Mouse (Mus musculus) Patski (cell line): ENCODE results near the gene Fam181a. TPM values are rescaled to one million over a fixed set of nuclear protein-coding genes. Genes with fewer than 3 reads are reported as not detected.

Source experiments
- ATAC-seq: fragments of 100-300 bp; one replicate; pipeline ENCODE4 v1.8.0; 2021
- CTCF ChIA-PET: fragments of 350-600 bp; sonication (Branson Sonifier 250); formaldehyde crosslinking; loops from one replicate; lab custom pipeline; 2022; ENCODE audit warnings: inconsistent platforms; lab: Charles Lee
- POLR2A ChIA-PET: fragments of 350-600 bp; sonication (Branson Sonifier 250); formaldehyde crosslinking; loops from one replicate; lab custom pipeline; 2022; ENCODE audit warnings: antibody characterized with exemption, inconsistent platforms; lab: Charles Lee
- DNase-seq: peaks from one replicate; pipeline ENCODE4 v3.0.0-alpha.2; 2011; ENCODE audit warnings: low read depth, low spot score
- H3K27me3 ChIP-seq: fragments of 371-371 bp; one replicate; pipeline ENCODE4 v1.5.1; 2021
- CTCF ChIP-seq: fragments of 100-300 bp; IDR thresholded peaks from one replicate; pipeline ENCODE4 v1.5.1; 2021
- in situ Hi-C: fragments of 300-500 bp; cut with MboI; formaldehyde crosslinking; loops from 3 replicates; pipeline ENCODE4 v1.11.1; 2018; ENCODE audit warnings: low pct_unique_long_range_greater_than_20kb, mixed read lengths
- polyA plus RNA-seq: library from polyadenylated mRNA; unstranded; gene quantifications from one replicate; pipeline ENCODE4 v1.2.3, GENCODE M21; 2021

The Fam181a gene
- polyA plus RNA-seq, 1 experiment from 2014 or later = not detected

- no peak for ATAC-seq
- POLR2A ChIA-PET = no interaction called here
- in situ Hi-C loops = no loop called here
Measured at GRCm38 (mm10) chr12:103287276-103287675, 23.5 kb upstream of the Fam181a start.

GRCm38 (mm10) chr12:103292366-103292765 lies 18.4 kb upstream of the Fam181a start:
- ChIA-PET POLR2A (no interaction called here), CTCF (interaction anchor here (1.2 kb wide), 1 partner anchor 10 kb away, joined by 3 read pairs; no protein-coding TSS in a partner anchor)
- no peak for TF ChIP-seq CTCF
- no peaks in the 10 kb centered on the region for H3K27me3 ChIP-seq
- no peak for DNase-seq
- no peak for ATAC-seq
- in situ Hi-C loops = no loop called here

More at GRCm38 (mm10) chr12:103287276-103287675, 23.5 kb upstream of the Fam181a start:
- H3K27me3 ChIP-seq = no peaks in the 10 kb centered on the region
- no peak for DNase-seq
- CTCF ChIA-PET = no interaction called here
- TF ChIP-seq CTCF = no peak

GRCm38 (mm10) chr12:103296292-103296691 lies 14.5 kb upstream of the Fam181a start:
- ChIA-PET POLR2A (no interaction called here), CTCF (no interaction called here)

GRCm38 (mm10) chr12:103300493-103300892 lies 10.3 kb upstream of the Fam181a start:
- DNase-seq = no peak

More at GRCm38 (mm10) chr12:103296292-103296691, 14.5 kb upstream of the Fam181a start:
- in situ Hi-C loops = no loop called here
- DNase-seq = peak; percentile 60
- no peaks in the 10 kb centered on the region for H3K27me3 ChIP-seq
- TF ChIP-seq CTCF = no peak
- peak; percentile 44 for ATAC-seq

GRCm38 (mm10) chr12:103301645-103302044 lies 9.1 kb upstream of the Fam181a start:
- no peak for ATAC-seq
- POLR2A ChIA-PET = no interaction called here
- in situ Hi-C loops = no loop called here
- CTCF ChIA-PET = interaction anchor here (0.8 to 1.6 kb wide), 6 partner anchors 8 to 157 kb away, joined by 3 read pairs; no protein-coding TSS in a partner anchor
- no peaks in the 10 kb centered on the region for H3K27me3 ChIP-seq
- DNase-seq = no peak
- peak; percentile 80 for TF ChIP-seq CTCF

More at GRCm38 (mm10) chr12:103300493-103300892, 10.3 kb upstream of the Fam181a start:
- H3K27me3 ChIP-seq = no peaks in the 10 kb centered on the region
- in situ Hi-C loops = no loop called here
- POLR2A ChIA-PET = no interaction called here
- ATAC-seq = no peak
- TF ChIP-seq CTCF = no peak
- CTCF ChIA-PET = interaction anchor here (1.0 to 1.3 kb wide), 2 partner anchors 154 to 156 kb away, joined by 3 read pairs; no protein-coding TSS in a partner anchor

GRCm38 (mm10) chr12:103302960-103303359 lies 7.8 kb upstream of the Fam181a start:
- ChIA-PET CTCF (interaction anchor here (1.3 to 1.7 kb wide), 3 partner anchors 9 to 160 kb away, joined by 3 to 5 read pairs (median 3); no protein-coding TSS in a partner anchor), POLR2A (interaction anchor here (0.6 kb wide), 1 partner anchor 765 kb away, joined by 9 read pairs; no protein-coding TSS in a partner anchor)
- DNase-seq (no peak), ATAC-seq (no peak)
- TF ChIP-seq CTCF = no peak
- H3K27me3 ChIP-seq = no peaks in the 10 kb centered on the region
- in situ Hi-C loops = no loop called here

- no peaks in the 10 kb centered on the region for H3K27me3 ChIP-seq
- peak; percentile 24 for TF ChIP-seq CTCF
- in situ Hi-C loops = loop anchor here (5.0 kb wide), 2 partner anchors 44 to 164 kb away; no protein-coding TSS in a partner anchor
- ChIA-PET CTCF (interaction anchor here (0.6 to 3.2 kb wide), 8 partner anchors 15 to 182 kb away, joined by 3 to 34 read pairs (median 3); no protein-coding TSS in a partner anchor), POLR2A (interaction anchor here (1.3 kb wide), 1 partner anchor 164 kb away, joined by 3 read pairs; no protein-coding TSS in a partner anchor)
- ATAC-seq = no peak
- no peak for DNase-seq
Measured at GRCm38 (mm10) chr12:103306224-103306623, 4.6 kb upstream of the Fam181a start.

- ATAC-seq (no peak), DNase-seq (no peak)
- CTCF ChIA-PET = interaction anchor here (0.6 to 3.2 kb wide), 9 partner anchors 15 to 183 kb away, joined by 3 to 34 read pairs (median 3); no protein-coding TSS in a partner anchor
- POLR2A ChIA-PET = interaction anchor here (1.3 kb wide), 1 partner anchor 165 kb away, joined by 3 read pairs; no protein-coding TSS in a partner anchor
- in situ Hi-C loops = loop anchor here (5.0 kb wide), 2 partner anchors 44 to 164 kb away; no protein-coding TSS in a partner anchor
- H3K27me3 ChIP-seq = no peaks in the 10 kb centered on the region
- no peak for TF ChIP-seq CTCF
Measured at GRCm38 (mm10) chr12:103306720-103307119, 4.1 kb upstream of the Fam181a start.

- no peak for DNase-seq
- CTCF ChIA-PET = no interaction called here
- ATAC-seq = no peak
Measured at GRCm38 (mm10) chr12:103311921-103312320, 1.1 kb downstream of the Fam181a start.

GRCm38 (mm10) chr12:103313274-103313673 lies 2.5 kb downstream of the Fam181a start:
- ATAC-seq (no peak), DNase-seq (no peak)
- POLR2A ChIA-PET = no interaction called here
- TF ChIP-seq CTCF = no peak
- in situ Hi-C loops = no loop called here
- H3K27me3 ChIP-seq = peaks cover 9% of the 10 kb centered on the region
- CTCF ChIA-PET = no interaction called here

More at GRCm38 (mm10) chr12:103311921-103312320, 1.1 kb downstream of the Fam181a start:
- H3K27me3 ChIP-seq = peaks cover 9% of the 10 kb centered on the region
- no peak for TF ChIP-seq CTCF
- in situ Hi-C loops = no loop called here
- POLR2A ChIA-PET = no interaction called here
